8 mouse cellular contexts compared by ENCODE assay signal in the genomic region with DNA sequence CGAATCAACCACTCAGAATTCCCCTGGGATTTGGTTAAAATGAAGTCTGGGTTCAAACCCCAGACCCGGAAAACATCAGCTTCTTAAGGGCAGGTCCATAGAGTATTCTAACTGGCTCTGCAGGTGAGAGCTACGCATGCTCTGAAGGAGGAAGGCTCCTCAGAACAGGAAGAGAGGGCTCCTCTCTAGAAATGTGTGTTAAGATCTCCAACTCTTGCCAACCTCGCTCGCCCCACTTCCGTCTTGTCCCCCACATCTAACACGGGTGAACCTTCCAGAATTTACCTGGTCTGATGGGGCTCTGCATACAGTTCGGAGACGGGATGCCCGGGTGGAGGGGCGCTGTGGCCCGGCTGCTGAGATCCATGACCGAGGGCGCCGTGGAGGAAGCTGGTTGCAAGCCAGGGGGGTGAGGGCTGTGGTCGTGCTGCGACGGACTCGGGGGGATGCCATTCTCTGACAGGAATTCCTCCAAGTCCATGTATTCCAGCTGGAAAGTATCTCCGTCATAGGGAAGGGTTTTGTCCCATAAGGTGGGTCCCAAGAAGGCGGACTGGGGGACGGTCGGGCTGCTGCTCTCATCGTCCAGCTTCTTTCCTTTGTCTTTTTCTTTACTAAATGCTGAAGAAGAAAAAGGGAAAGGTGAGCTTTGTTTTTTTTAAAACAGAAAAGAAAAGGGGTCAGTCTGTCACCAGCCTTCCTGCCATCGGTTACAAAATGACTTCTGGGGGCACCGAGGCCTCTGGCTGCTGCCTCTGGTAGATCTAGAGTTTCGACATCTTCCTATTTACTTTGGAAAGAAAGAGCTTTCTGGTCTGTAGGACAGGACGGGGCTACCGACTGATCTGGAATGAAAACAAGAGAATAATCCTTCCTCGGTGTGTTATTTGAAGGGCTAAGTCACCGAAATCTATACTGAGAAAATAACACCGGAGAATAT. TPM values are rescaled to one million over a fixed set of nuclear protein-coding genes. Genes with fewer than 3 reads are reported as not detected.
DNase-seq lines count a peak whose midpoint lies in the region; ATAC-seq and TF ChIP-seq lines count a peak whose summit lies in the region.

No protein-coding gene starts in this region.

- no peak overlapping the region for H3K27ac ChIP-seq in kidney, postnatal 0 days
- no peak overlapping the region for H3K27ac ChIP-seq in embryonic facial prominence, embryonic 13.5 days
- H3K27ac ChIP-seq in limb, embryonic 13.5 days: no peak overlapping the region
- H3K27ac ChIP-seq in small intestine, adult 2 months (ENCODE audit: insufficient read depth, low read depth, low read length): no peak overlapping the region

- WGBS in kidney, postnatal 0 days: 44% methylated on average over 32 of the region's 32 CpGs
- 42% methylated on average over 32 of the region's 32 CpGs for WGBS in embryonic facial prominence, embryonic 13.5 days
- WGBS in limb, embryonic 13.5 days: 52% methylated on average over 32 of the region's 32 CpGs
- 62% methylated on average over 32 of the region's 32 CpGs for WGBS in small intestine, adult 2 months

- H3K36me3 ChIP-seq in kidney, postnatal 0 days (ENCODE audit: insufficient read depth, low read length): no peaks in the 10 kb centered on the region
- H3K36me3 ChIP-seq in embryonic facial prominence, embryonic 13.5 days: peaks cover 10% of the 10 kb centered on the region; the same call in 1 of the 2 replicates
- H3K36me3 ChIP-seq in limb, embryonic 13.5 days: no peaks in the 10 kb centered on the region
- no peaks in the 10 kb centered on the region for H3K36me3 ChIP-seq in small intestine, adult 2 months (ENCODE audit: control insufficient read depth, insufficient read depth, low read length)

- H3K4me3 ChIP-seq in kidney, postnatal 0 days (replicated peaks; ENCODE audit: low read depth, low read length): no peak overlapping the region
- peak overlapping the region; percentile 56 for H3K4me3 ChIP-seq in embryonic facial prominence, embryonic 13.5 days
- H3K4me3 ChIP-seq in limb, embryonic 13.5 days: no peak overlapping the region
- peak overlapping the region; percentile 31; the same call in 1 of the 2 replicates for H3K4me3 ChIP-seq in small intestine, adult 2 months (ENCODE audit: low read depth, low read length)

- H3K9ac ChIP-seq in kidney, postnatal 0 days (ENCODE audit: low read depth, low read length): no peak overlapping the region
- H3K9ac ChIP-seq in embryonic facial prominence, embryonic 13.5 days: no peak overlapping the region; the same call in 1 of the 2 replicates
- H3K9ac ChIP-seq in limb, embryonic 13.5 days: no peak overlapping the region

- TF ChIP-seq CTCF in kidney, postnatal 0 days (IDR thresholded peaks at IDR 0.05; ENCODE audit: low read depth): no peak
- no peak for TF ChIP-seq CTCF in small intestine, adult 2 months (IDR thresholded peaks at IDR 0.05; ENCODE audit: extremely low read depth, insufficient read length, insufficient replicate concordance, low read depth, low read length)

- no peak for ATAC-seq in kidney, postnatal 0 days (replicated peaks; ENCODE audit: low FRiP score, low read depth)
- ATAC-seq in embryonic facial prominence, embryonic 13.5 days (ENCODE audit: insufficient number of reproducible peaks, insufficient read depth, low FRiP score, low TSS enrichment, low read depth): no peak
- no peak for ATAC-seq in limb, embryonic 13.5 days (ENCODE audit: low FRiP score, low read depth)

- no peak for TF ChIP-seq POLR2A in small intestine, adult 2 months (IDR thresholded peaks at IDR 0.05; ENCODE audit: low read depth, low read length)

- H3K4me1 ChIP-seq in kidney, postnatal 0 days (replicated peaks; ENCODE audit: insufficient read depth, low read length): peaks cover 19% of the 10 kb centered on the region; the same call in 1 of the 2 replicates
- H3K4me1 ChIP-seq in embryonic facial prominence, embryonic 13.5 days: peaks cover 36% of the 10 kb centered on the region
- peaks cover 20% of the 10 kb centered on the region for H3K4me1 ChIP-seq in limb, embryonic 13.5 days
- no peaks in the 10 kb centered on the region; the same call in none of the 2 replicates for H3K4me1 ChIP-seq in small intestine, adult 2 months (ENCODE audit: control insufficient read depth, insufficient read depth, insufficient read length, low read length)

- peak overlapping the region; percentile 93; the same call in 1 of the 2 replicates for H3K4me2 ChIP-seq in kidney, postnatal 0 days (ENCODE audit: low read length)
- peak overlapping the region; percentile 93 for H3K4me2 ChIP-seq in embryonic facial prominence, embryonic 13.5 days
- H3K4me2 ChIP-seq in limb, embryonic 13.5 days (replicated peaks): peak overlapping the region; percentile 30

- no peaks in the 10 kb centered on the region for H3K9me3 ChIP-seq in kidney, postnatal 0 days (replicated peaks; ENCODE audit: low read length)
- no peaks in the 10 kb centered on the region for H3K9me3 ChIP-seq in embryonic facial prominence, embryonic 13.5 days
- no peaks in the 10 kb centered on the region for H3K9me3 ChIP-seq in limb, embryonic 13.5 days

- DNase-seq in kidney, postnatal 0 days (ENCODE audit: low spot score): no peak
- DNase-seq in kidney, postnatal 25 days: no peak
- DNase-seq in testis, postnatal 10 days (ENCODE audit: low spot score): no peak
- no peak for DNase-seq in frontal cortex, adult 2 months (ENCODE audit: extremely low spot score in 1 of 2, low spot score in 1 of 2)
- DNase-seq in embryo, embryonic 11 days: no peak

- peaks cover 4% of the 10 kb centered on the region; the same call in 1 of the 2 replicates for H3K27me3 ChIP-seq in kidney, postnatal 0 days (ENCODE audit: insufficient read depth, low read length)
- peaks cover 48% of the 10 kb centered on the region for H3K27me3 ChIP-seq in embryonic facial prominence, embryonic 13.5 days
- peaks cover 68% of the 10 kb centered on the region for H3K27me3 ChIP-seq in limb, embryonic 13.5 days
- peaks cover 20% of the 10 kb centered on the region for H3K27me3 ChIP-seq in small intestine, adult 2 months (ENCODE audit: control insufficient read depth, insufficient read depth, low read length)

RNA-seq across cellular contexts. Expression of a gene that starts 2.9 kb away (rescaled TPM):
- 2.4 and 2.6 TPM in 2 replicates for polyA plus RNA-seq in kidney, postnatal 0 days (2015; fragmentation: Nextera tagmentation; extraction: Ambion mirVana)
- 8.8 and 9.5 TPM in 2 replicates for polyA plus RNA-seq in embryonic facial prominence, embryonic 13.5 days (2015; fragmentation: Nextera tagmentation; extraction: Ambion mirVana)
- polyA plus RNA-seq in limb, embryonic 13.5 days (2015; fragmentation: Nextera tagmentation; extraction: Ambion mirVana): 1.3 and 1.9 TPM in 2 replicates
- polyA plus RNA-seq in small intestine, adult 2 months (2012; rRNA removed): 0.41 and 1.8 TPM in 2 replicates
- polyA plus RNA-seq in frontal cortex, adult 2 months (2012; rRNA removed): 76.4 and 93.9 TPM in 2 replicates

Comparison
In these comparisons a context has a peak if more than half of its experiments do, and no peak if none do; other contexts are left out.
1. H3K4me2 ChIP-seq: peak in every context shown above with its lines; median percentile 93 in kidney, postnatal 0 days; 93 in embryonic facial prominence, embryonic 13.5 days; 30 in limb, embryonic 13.5 days.
2. H3K4me3 ChIP-seq: peak in embryonic facial prominence, embryonic 13.5 days (single experiment) and small intestine, adult 2 months (single experiment); none in kidney, postnatal 0 days (single experiment) and limb, embryonic 13.5 days (single experiment).